Mouse (Mus musculus) liver, adult (tissue): ENCODE data around the gene Gm20825.
"Not testable (repeated sequence)": the region's sequence is repeated elsewhere in the genome, so short reads cannot be mapped to it uniquely, and the experiment has no call there.

Source experiments
- GATA4 ChIP-seq: IDR thresholded peaks from 2 replicates; pipeline ENCODE4 v1.6.1; 2014; ENCODE audit warnings: mild to moderate bottlenecking, low read length; ENCODE audit not compliant: insufficient replicate concordance

Gene Gm20825

DNA sequence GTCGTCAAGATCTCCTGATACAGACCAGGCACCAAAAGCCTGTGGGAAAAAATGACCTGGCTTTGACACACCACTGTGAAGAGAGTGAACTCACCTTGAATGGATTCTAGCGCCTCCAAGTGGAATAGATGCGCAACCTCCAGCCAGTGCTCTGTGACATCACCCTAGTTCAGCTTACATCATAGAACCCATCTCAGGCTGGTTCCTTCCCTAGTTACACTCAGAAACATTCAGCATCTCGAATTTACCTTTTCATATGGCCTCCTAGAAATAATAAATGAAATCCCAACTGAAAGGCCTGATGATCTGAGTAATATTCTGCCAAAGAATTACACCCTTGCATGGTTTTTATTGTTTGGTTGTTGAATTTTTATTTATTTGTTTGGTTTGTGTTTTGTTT, at the start of gene Gm20825:
Gene Gm20825 (minus strand): TSS at position 101 of the 400 bp plus-strand sequence.
- TF ChIP-seq GATA4, result not testable (repeated sequence)
